Mouse (Mus musculus): Measurements from ENCODE around the gene Tmem170. TPM values are rescaled to one million over a fixed set of nuclear protein-coding genes. Genes with fewer than 3 reads are reported as not detected.
A peak's percentile ranks its signal among the peaks of the same experiment; 100 is the strongest.

Tmem170 gene
- polyA plus RNA-seq, 1 experiment from 2014 or later: 11.8 TPM

GRCm38 (mm10) chr8:111905500-111906121, 29.1 kb upstream of the Tmem170 start:
- H3K36me3 ChIP-seq (ENCODE audit: control insufficient read depth, insufficient read depth, low read length): no peaks in the 10 kb centered on the region
- ATAC-seq (ENCODE audit: insufficient number of reproducible peaks, insufficient read depth, low FRiP score, low read depth): peak; percentile 78; the same call in 1 of the 2 replicates
- H3K9me3 ChIP-seq (ENCODE audit: control insufficient read depth, low read depth, low read length): no peaks in the 10 kb centered on the region
- H3K4me3 ChIP-seq (ENCODE audit: low read depth, low read length): no peak overlapping the region
- WGBS: 45% methylated on average over 8 of the region's 8 CpGs
- no peak overlapping the region for H3K4me2 ChIP-seq (replicated peaks; ENCODE audit: low read depth, low read length)
- no peak overlapping the region for H3K9ac ChIP-seq (replicated peaks; ENCODE audit: low read depth, low read length)
- no peak overlapping the region for H3K27ac ChIP-seq (ENCODE audit: low read length)
- H3K4me1 ChIP-seq (ENCODE audit: control insufficient read depth, insufficient read depth, low read length): 0 out of 2 replicates have a peak, but pooled peaks cover 2% of the 10 kb centered on the region
- H3K27me3 ChIP-seq (ENCODE audit: control insufficient read depth, insufficient read depth, low read length): no peaks in the 10 kb centered on the region

- H3K4me1 ChIP-seq (ENCODE audit: control insufficient read depth, insufficient read depth, low read length): no peaks in the 10 kb centered on the region
- no peak overlapping the region for H3K9ac ChIP-seq (replicated peaks; ENCODE audit: low read depth, low read length)
- H3K27me3 ChIP-seq (ENCODE audit: control insufficient read depth, insufficient read depth, low read length): no peaks in the 10 kb centered on the region
- H3K9me3 ChIP-seq (ENCODE audit: control insufficient read depth, low read depth, low read length): no peaks in the 10 kb centered on the region
- no peak for ATAC-seq (ENCODE audit: insufficient number of reproducible peaks, insufficient read depth, low FRiP score, low read depth)
- no peak overlapping the region for H3K4me2 ChIP-seq (replicated peaks; ENCODE audit: low read depth, low read length)
- H3K27ac ChIP-seq (ENCODE audit: low read length): no peak overlapping the region
- H3K36me3 ChIP-seq (ENCODE audit: control insufficient read depth, insufficient read depth, low read length): no peaks in the 10 kb centered on the region
- 27% methylated on average over 5 of the region's 5 CpGs for WGBS
- H3K4me3 ChIP-seq (ENCODE audit: low read depth, low read length): no peak overlapping the region
Observed at GRCm38 (mm10) chr8:111902080-111902479, 25.5 kb upstream of the Tmem170 start.

GRCm38 (mm10) chr8:111898586-111898985, 22.0 kb upstream of the Tmem170 start:
- H3K4me3 ChIP-seq (ENCODE audit: low read depth, low read length): no peak overlapping the region

GRCm38 (mm10) chr8:111894955-111895354, 18.4 kb upstream of the Tmem170 start:
- H3K27ac ChIP-seq (ENCODE audit: low read length): no peak overlapping the region
- H3K27me3 ChIP-seq (ENCODE audit: control insufficient read depth, insufficient read depth, low read length): peaks cover 10% of the 10 kb centered on the region; the same call in 1 of the 2 replicates
- no peak for ATAC-seq (ENCODE audit: insufficient number of reproducible peaks, insufficient read depth, low FRiP score, low read depth)
- no peaks in the 10 kb centered on the region for H3K36me3 ChIP-seq (ENCODE audit: control insufficient read depth, insufficient read depth, low read length)
- 90% methylated on average over 7 of the region's 7 CpGs for whole genome bisulfite sequencing
- peaks cover 8% of the 10 kb centered on the region; the same call in 1 of the 2 replicates for H3K4me1 ChIP-seq (ENCODE audit: control insufficient read depth, insufficient read depth, low read length)
- H3K4me2 ChIP-seq (replicated peaks; ENCODE audit: low read depth, low read length): no peak overlapping the region
- no peak overlapping the region for H3K4me3 ChIP-seq (ENCODE audit: low read depth, low read length)
- no peak overlapping the region for H3K9ac ChIP-seq (replicated peaks; ENCODE audit: low read depth, low read length)
- H3K9me3 ChIP-seq (ENCODE audit: control insufficient read depth, low read depth, low read length): no peaks in the 10 kb centered on the region

More at GRCm38 (mm10) chr8:111898586-111898985, 22.0 kb upstream of the Tmem170 start:
- no peaks in the 10 kb centered on the region for H3K27me3 ChIP-seq (ENCODE audit: control insufficient read depth, insufficient read depth, low read length)
- H3K4me2 ChIP-seq (replicated peaks; ENCODE audit: low read depth, low read length): no peak overlapping the region
- no peaks in the 10 kb centered on the region for H3K4me1 ChIP-seq (ENCODE audit: control insufficient read depth, insufficient read depth, low read length)
- H3K9me3 ChIP-seq (ENCODE audit: control insufficient read depth, low read depth, low read length): no peaks in the 10 kb centered on the region
- H3K36me3 ChIP-seq (ENCODE audit: control insufficient read depth, insufficient read depth, low read length): no peaks in the 10 kb centered on the region
- no peak for ATAC-seq (ENCODE audit: insufficient number of reproducible peaks, insufficient read depth, low FRiP score, low read depth)
- 33% methylated on average over 10 of the region's 10 CpGs for WGBS
- H3K27ac ChIP-seq (ENCODE audit: low read length): no peak overlapping the region
- H3K9ac ChIP-seq (replicated peaks; ENCODE audit: low read depth, low read length): no peak overlapping the region

GRCm38 (mm10) chr8:111892615-111893014, 16.1 kb upstream of the Tmem170 start:
- Histone ChIP-seq H3K27ac (ENCODE audit: low read length) (no peak overlapping the region), H3K9ac (replicated peaks; ENCODE audit: low read depth, low read length) (no peak overlapping the region), H3K9me3 (ENCODE audit: control insufficient read depth, low read depth, low read length) (no peaks in the 10 kb centered on the region), H3K4me3 (ENCODE audit: low read depth, low read length) (no peak overlapping the region), H3K27me3 (ENCODE audit: control insufficient read depth, insufficient read depth, low read length) (peaks cover 18% of the 10 kb centered on the region; the same call in 1 of the 2 replicates), H3K36me3 (ENCODE audit: control insufficient read depth, insufficient read depth, low read length) (no peaks in the 10 kb centered on the region), H3K4me1 (ENCODE audit: control insufficient read depth, insufficient read depth, low read length) (peaks cover 16% of the 10 kb centered on the region), H3K4me2 (replicated peaks; ENCODE audit: low read depth, low read length) (no peak overlapping the region)
- no peak for ATAC-seq (ENCODE audit: insufficient number of reproducible peaks, insufficient read depth, low FRiP score, low read depth)
- WGBS: 46% methylated on average over 5 of the region's 5 CpGs

- Histone ChIP-seq H3K9ac (replicated peaks; ENCODE audit: low read depth, low read length) (no peak overlapping the region), H3K27ac (ENCODE audit: low read length) (no peak overlapping the region), H3K4me2 (replicated peaks; ENCODE audit: low read depth, low read length) (no peak overlapping the region), H3K4me1 (ENCODE audit: control insufficient read depth, insufficient read depth, low read length) (peaks cover 16% of the 10 kb centered on the region), H3K27me3 (ENCODE audit: control insufficient read depth, insufficient read depth, low read length) (peaks cover 18% of the 10 kb centered on the region; the same call in 1 of the 2 replicates), H3K36me3 (ENCODE audit: control insufficient read depth, insufficient read depth, low read length) (no peaks in the 10 kb centered on the region), H3K9me3 (ENCODE audit: control insufficient read depth, low read depth, low read length) (no peaks in the 10 kb centered on the region), H3K4me3 (ENCODE audit: low read depth, low read length) (no peak overlapping the region)
- no peak for ATAC-seq (ENCODE audit: insufficient number of reproducible peaks, insufficient read depth, low FRiP score, low read depth)
- 11% methylated on average over 8 of the region's 8 CpGs for WGBS
Observed at GRCm38 (mm10) chr8:111891983-111892382, 15.4 kb upstream of the Tmem170 start.

- no peak overlapping the region for H3K27ac ChIP-seq (ENCODE audit: low read length)
Observed at GRCm38 (mm10) chr8:111890911-111891303, 14.4 kb upstream of the Tmem170 start.

GRCm38 (mm10) chr8:111889931-111890910, 13.7 kb upstream of the Tmem170 start:
- Histone ChIP-seq H3K27me3 (ENCODE audit: control insufficient read depth, insufficient read depth, low read length) (peaks cover 18% of the 10 kb centered on the region; the same call in 1 of the 2 replicates), H3K9ac (replicated peaks; ENCODE audit: low read depth, low read length) (no peak overlapping the region), H3K9me3 (ENCODE audit: control insufficient read depth, low read depth, low read length) (no peaks in the 10 kb centered on the region), H3K36me3 (ENCODE audit: control insufficient read depth, insufficient read depth, low read length) (no peaks in the 10 kb centered on the region), H3K4me1 (ENCODE audit: control insufficient read depth, insufficient read depth, low read length) (peaks cover 16% of the 10 kb centered on the region), H3K27ac (ENCODE audit: low read length) (no peak overlapping the region), H3K4me2 (replicated peaks; ENCODE audit: low read depth, low read length) (peak overlapping the region; percentile 39), H3K4me3 (ENCODE audit: low read depth, low read length) (peak overlapping the region; percentile 21)
- WGBS: 14% methylated on average over 86 of the region's 86 CpGs
- ATAC-seq (ENCODE audit: insufficient number of reproducible peaks, insufficient read depth, low FRiP score, low read depth): no peak

More at GRCm38 (mm10) chr8:111890911-111891303, 14.4 kb upstream of the Tmem170 start:
- no peak overlapping the region for H3K9ac ChIP-seq (replicated peaks; ENCODE audit: low read depth, low read length)
- 54% methylated on average over 6 of the region's 6 CpGs for WGBS
- H3K4me3 ChIP-seq (ENCODE audit: low read depth, low read length): no peak overlapping the region
- H3K4me2 ChIP-seq (replicated peaks; ENCODE audit: low read depth, low read length): no peak overlapping the region
- peaks cover 16% of the 10 kb centered on the region for H3K4me1 ChIP-seq (ENCODE audit: control insufficient read depth, insufficient read depth, low read length)
- no peaks in the 10 kb centered on the region for H3K9me3 ChIP-seq (ENCODE audit: control insufficient read depth, low read depth, low read length)
- peaks cover 18% of the 10 kb centered on the region; the same call in 1 of the 2 replicates for H3K27me3 ChIP-seq (ENCODE audit: control insufficient read depth, insufficient read depth, low read length)
- no peaks in the 10 kb centered on the region for H3K36me3 ChIP-seq (ENCODE audit: control insufficient read depth, insufficient read depth, low read length)
- ATAC-seq (ENCODE audit: insufficient number of reproducible peaks, insufficient read depth, low FRiP score, low read depth): no peak
